ENCODE assay signal across 13 mouse cellular contexts in the genomic region with DNA sequence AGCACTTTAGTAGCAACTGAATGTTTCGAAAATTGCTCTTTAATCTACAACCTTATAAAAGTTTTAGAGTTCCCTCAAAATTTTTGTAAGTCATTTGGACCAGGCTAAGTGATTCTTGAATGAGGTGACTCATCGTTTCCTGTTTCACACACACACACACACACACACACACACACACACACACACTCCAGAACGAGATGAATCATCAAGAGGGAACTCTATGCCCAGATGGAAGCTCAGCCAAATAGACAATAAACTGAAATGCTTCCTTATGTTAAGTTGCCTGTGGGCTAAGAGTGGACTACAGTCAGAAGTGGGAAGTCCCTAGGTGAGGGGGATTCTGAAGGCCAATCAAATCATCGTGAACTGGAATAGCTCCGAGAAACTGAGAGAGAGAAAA.
DNase-seq lines count a peak whose midpoint lies in the region; ATAC-seq lines count a peak whose summit lies in the region.
"Had no signal": no experiment of that assay in that cellular context is flagged by ENCODE, and none has a peak within 500 bp of the region (broad histone marks: within the 10 kb centered on the region; RNA-seq: fewer than 3 reads in every experiment).

No protein-coding gene starts in this region.

- H3K27me3 ChIP-seq in kidney, embryonic 14.5 days (ENCODE audit: control insufficient read depth, insufficient read depth, low read length) = no peaks in the 10 kb centered on the region
- H3K27me3 ChIP-seq: liver, embryonic 13.5 days had no signal

- no peak overlapping the region for H3K4me2 ChIP-seq in kidney, embryonic 14.5 days (replicated peaks; ENCODE audit: low read depth, low read length)
- H3K4me2 ChIP-seq: liver, embryonic 13.5 days had no signal

- H3K9ac ChIP-seq in kidney, embryonic 14.5 days (ENCODE audit: low read depth, low read length) = no peak overlapping the region
- H3K9ac ChIP-seq: liver, embryonic 13.5 days had no signal

- peak; percentile 56 for DNase-seq in right cerebral cortex, adult 18-20 months
- DNase-seq in right cerebral cortex, postnatal 4 days = no peak
- peak; percentile 50 for DNase-seq in adrenal gland, postnatal 14 days
- peak; percentile 7 for DNase-seq in layer of hippocampus, adult 9-10 months (ENCODE audit: low spot score)
- peak; percentile 67 for DNase-seq in telencephalon, adult 2 months (ENCODE audit: low read depth, low spot score)
- no peak for DNase-seq in c-Kit-positive CD71-positive TER-119-positive erythroid progenitor cells, embryonic 14.5 days (ENCODE audit: low spot score)
- DNase-seq in thymus, postnatal 14 days = no peak
- DNase-seq: heart, postnatal 4 days; kidney, postnatal 14 days; liver, embryonic 13.5 days had no signal

- 74% methylated on average over 5 of the region's 5 CpGs for WGBS in kidney, embryonic 14.5 days

- H3K9me3 ChIP-seq in kidney, embryonic 14.5 days (ENCODE audit: control insufficient read depth, low read length) = no peaks in the 10 kb centered on the region
- H3K9me3 ChIP-seq: G1E; liver, embryonic 13.5 days; midbrain, embryonic 10.5 days had no signal

- no peaks in the 10 kb centered on the region for H3K4me1 ChIP-seq in kidney, embryonic 14.5 days (ENCODE audit: control insufficient read depth, insufficient read depth, low read length)
- H3K4me1 ChIP-seq: liver, embryonic 13.5 days; midbrain, embryonic 10.5 days had no signal

- no peaks in the 10 kb centered on the region for H3K36me3 ChIP-seq in kidney, embryonic 14.5 days (ENCODE audit: control insufficient read depth, insufficient read depth, low read length)
- H3K36me3 ChIP-seq: G1E; liver, embryonic 13.5 days; midbrain, embryonic 10.5 days had no signal

- no peak overlapping the region for H3K4me3 ChIP-seq in kidney, embryonic 14.5 days (ENCODE audit: low read length)
- H3K4me3 ChIP-seq: liver, embryonic 13.5 days; midbrain, embryonic 10.5 days had no signal

- no peak overlapping the region for H3K27ac ChIP-seq in kidney, embryonic 14.5 days (ENCODE audit: low read depth, low read length)
- H3K27ac ChIP-seq: liver, embryonic 13.5 days; midbrain, embryonic 10.5 days had no signal

- ATAC-seq in kidney, embryonic 14.5 days (ENCODE audit: low FRiP score, low TSS enrichment) = no peak

Comparison
In these comparisons a context has a peak if more than half of its experiments do, and no peak if none do; other contexts are left out.
1. DNase-seq: peak in right cerebral cortex, adult 18-20 months (single experiment), adrenal gland, postnatal 14 days (single experiment), layer of hippocampus, adult 9-10 months (single experiment) and telencephalon, adult 2 months (single experiment); none in right cerebral cortex, postnatal 4 days (single experiment), c-Kit-positive CD71-positive TER-119-positive erythroid progenitor cells, embryonic 14.5 days (single experiment) and thymus, postnatal 14 days (single experiment).